Mouse (Mus musculus) ES-E14 (cell line): ENCODE data around the gene Mtor.

Experiments used
- CHD2 ChIP-seq: IDR thresholded peaks from 2 replicates; pipeline ENCODE4 v1.6.1; 2014; ENCODE audit warnings: mild to moderate bottlenecking, low read depth, low read length, inconsistent platforms
- HCFC1 ChIP-seq: IDR thresholded peaks from 2 replicates; pipeline ENCODE4 v1.6.1; 2012; ENCODE audit warnings: low read length, inconsistent platforms, borderline replicate concordance; ENCODE audit not compliant: insufficient read depth
- MAFK ChIP-seq: IDR thresholded peaks from 2 replicates; pipeline ENCODE4 v1.6.1; 2014; ENCODE audit warnings: mild to moderate bottlenecking, low read depth, low read length, inconsistent platforms; ENCODE audit not compliant: insufficient read depth
- ZNF384 ChIP-seq: IDR thresholded peaks from 2 replicates; pipeline ENCODE4 v1.6.1; 2012; ENCODE audit warnings: low read depth, low read length, inconsistent platforms

GRCm38 (mm10) chr4:148426950-148427850 is 21.2 kb upstream of the Mtor start:
- TF ChIP-seq MAFK, result no peak
- no peak for TF ChIP-seq CHD2
- TF ChIP-seq ZNF384, result no peak
- TF ChIP-seq HCFC1, result no peak
